Comparison of ENCODE assay signal across 17 mouse cellular contexts in the genomic region with DNA sequence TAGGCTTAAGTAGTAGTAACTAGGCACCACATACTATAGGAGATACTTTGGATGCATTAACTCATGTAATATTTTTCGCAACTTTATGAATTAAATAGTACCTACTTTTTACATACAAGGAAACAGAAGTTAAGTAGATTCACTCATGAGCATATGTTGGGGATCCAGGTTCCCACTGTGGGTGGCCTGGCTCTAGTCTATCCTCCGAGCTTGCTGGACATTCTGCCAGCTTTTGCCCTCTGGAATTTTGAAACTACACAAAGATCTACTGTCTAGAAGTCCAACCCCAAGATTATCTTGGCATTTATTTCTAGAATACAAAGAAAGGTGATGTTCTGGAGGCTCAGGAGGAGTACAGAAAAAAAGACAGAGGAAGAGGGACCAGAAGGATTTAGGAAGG.
"Had no signal": no experiment of that assay in that cellular context is flagged by ENCODE, and none has a peak within 500 bp of the region (broad histone marks: within the 10 kb centered on the region; RNA-seq: fewer than 3 reads in every experiment).

No protein-coding gene starts in this region.

- DNase-seq: gastrocnemius, postnatal 14 days; gastrocnemius, postnatal 36 days; heart, adult 11 months; heart, adult 2 months; heart, postnatal 14 days; heart, postnatal 36 days; kidney, adult 11 months; kidney, adult 2 months; kidney, adult 9 months; kidney, postnatal 14 days; kidney, postnatal 36 days; layer of hippocampus, adult 9-11 months; layer of hippocampus, postnatal 36 days; lung, adult 18-20 months had no signal

- ATAC-seq: hindbrain, postnatal 0 days; intestine, embryonic 16.5 days; liver, embryonic 12.5 days had no signal
